ENCODE assay signal across 15 mouse cellular contexts in genomic region chr6:44179927-44180326, GRCm38 (mm10).
DNase-seq lines count a peak whose midpoint lies in the region; TF ChIP-seq lines count a peak whose summit lies in the region.
"Had no signal": no experiment of that assay in that cellular context is flagged by ENCODE, and none has a peak within 500 bp of the region (broad histone marks: within the 10 kb centered on the region; RNA-seq: fewer than 3 reads in every experiment).

No protein-coding gene starts in this region.

- peak; percentile 45 for TF ChIP-seq CTCF in layer of hippocampus, adult 2 months (conservative IDR thresholded peaks at IDR 0.05)

- H3K4me3 ChIP-seq in layer of hippocampus, adult 2 months: no peak overlapping the region; the same call in 1 of the 2 replicates
- H3K4me3 ChIP-seq: forebrain, embryonic 15.5 days; hindbrain, embryonic 10.5 days had no signal

- no peak overlapping the region for H3K27ac ChIP-seq in layer of hippocampus, adult 2 months
- H3K27ac ChIP-seq: forebrain, embryonic 15.5 days; hindbrain, embryonic 10.5 days had no signal

- peak; percentile 12 to 13 for DNase-seq in cerebellum, postnatal 14 days
- no peak for DNase-seq in cerebellum, adult 9-11 months
- peak in 1 of 2 experiments; percentile 2 for DNase-seq in layer of hippocampus, adult 2 months (ENCODE audit: low spot score in 2 of 2)
- DNase-seq in layer of hippocampus, adult 11-12 months (ENCODE audit: low spot score): no peak
- peak; percentile 8 for DNase-seq in right cerebral cortex, postnatal 4 days
- no peak for DNase-seq in right cerebral cortex, postnatal 36 days (ENCODE audit: low spot score in 2 of 2)
- no peak for DNase-seq in urinary bladder, postnatal 25 days (ENCODE audit: low spot score)
- DNase-seq: adrenal gland, adult 2 months; cerebellum, adult 2 months; heart, adult 18-20 months; lung, adult 18-20 months; right cerebral cortex, postnatal 25 days; thymus, postnatal 25 days had no signal

Comparison
In these comparisons a context has a peak if more than half of its experiments do, and no peak if none do; other contexts are left out.
1. DNase-seq: peak in cerebellum, postnatal 14 days (2 of 2) and right cerebral cortex, postnatal 4 days (single experiment); none in cerebellum, adult 9-11 months (single experiment), layer of hippocampus, adult 11-12 months (single experiment), right cerebral cortex, postnatal 36 days (0 of 2) and urinary bladder, postnatal 25 days (single experiment).